Mouse (Mus musculus) cerebral cortex, adult 2 months (tissue): ENCODE measurements around the gene Rnase12.

ENCODE experiments used
- WGBS: fragments of 180-500 bp; shearing (Covaris S2); methylation state at CpG from one replicate; pipeline ENCODE4 v1.1.7; 2018; 5-methylcytosine and 5-hydroxymethylcytosine counted together

Gene Rnase12

DNA sequence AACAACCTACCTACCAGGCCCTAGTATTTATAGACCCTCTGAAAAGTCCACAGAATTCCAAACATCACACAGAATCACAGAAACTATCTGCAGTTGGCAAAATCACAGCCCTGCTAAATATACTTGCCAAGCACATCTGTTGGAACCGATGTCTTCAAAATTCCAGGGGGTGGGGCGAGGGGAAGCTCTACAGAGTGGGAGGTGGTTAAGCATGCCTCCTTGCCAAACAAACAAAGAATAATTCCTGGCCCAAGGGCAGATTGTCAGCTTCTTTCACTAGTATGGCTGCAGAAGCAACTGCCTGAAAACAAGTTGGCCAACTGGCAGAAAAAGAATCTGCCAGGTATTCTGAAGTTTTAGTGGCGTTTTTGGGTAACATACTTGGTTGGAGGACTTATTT, 40.2 kb downstream of the Rnase12 start:
- WGBS: 47% methylated on average over 3 of the region's 3 CpGs

DNA sequence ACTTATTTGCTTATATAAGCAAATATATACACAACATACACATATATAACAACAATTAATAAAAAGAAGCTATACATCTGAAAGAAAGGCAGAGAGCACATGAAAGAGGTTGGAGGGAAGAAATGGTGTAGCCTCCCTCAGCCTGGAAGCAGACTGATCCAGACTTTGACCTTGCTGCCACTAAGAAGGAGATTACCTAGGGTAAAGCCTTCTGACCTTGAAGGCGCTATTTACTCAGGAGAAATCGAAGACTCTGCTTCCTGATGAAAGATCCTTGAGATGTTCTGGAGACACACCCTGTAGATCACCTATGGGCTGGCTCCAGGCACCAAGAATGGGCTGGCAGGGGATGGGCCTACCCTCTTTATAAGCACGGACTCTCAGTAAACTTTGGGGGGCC, 42.7 kb downstream of the Rnase12 start:
- 93% methylated on average over 3 of the region's 3 CpGs for WGBS

DNA sequence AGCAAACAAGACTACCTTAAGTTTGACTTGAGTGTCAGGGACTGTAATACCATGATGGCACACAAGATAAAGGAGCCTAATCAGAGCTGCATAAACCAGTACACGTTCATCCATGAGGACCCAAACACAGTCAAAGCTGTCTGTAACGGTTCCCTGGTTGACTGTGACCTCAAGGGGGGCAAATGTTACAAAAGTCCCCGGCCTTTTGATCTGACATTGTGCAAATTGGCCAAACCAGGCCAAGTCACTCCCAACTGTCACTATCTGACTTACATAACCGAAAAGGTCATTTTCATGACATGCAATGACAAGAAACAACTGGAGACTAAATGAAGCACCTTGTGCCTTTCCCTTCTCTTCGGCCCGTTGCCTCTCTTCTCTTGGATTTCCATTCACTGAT, 47.9 kb downstream of the Rnase12 start:
- 95% methylated on average over 6 of the region's 6 CpGs for WGBS

DNA sequence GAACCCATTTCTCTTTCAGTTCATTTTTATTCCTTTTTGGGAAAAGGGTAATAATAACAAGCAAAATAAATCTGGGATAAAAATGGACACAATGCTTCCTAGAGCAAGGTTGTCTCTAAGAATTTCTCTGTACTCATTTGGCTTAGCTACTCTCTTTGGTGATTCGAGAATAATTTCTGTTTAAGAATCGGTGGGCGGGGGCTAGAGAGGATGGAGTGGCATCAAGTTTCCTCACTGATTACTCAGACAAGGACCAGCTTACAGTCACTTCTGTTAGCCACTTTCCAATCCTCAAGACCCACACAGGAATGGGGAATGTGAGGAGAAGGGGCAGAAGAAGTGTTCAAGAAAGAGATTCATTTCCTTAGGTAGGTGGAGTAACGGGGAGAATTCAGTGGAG, 48.7 kb downstream of the Rnase12 start:
- 59% methylated on average over 4 of the region's 4 CpGs for WGBS

DNA sequence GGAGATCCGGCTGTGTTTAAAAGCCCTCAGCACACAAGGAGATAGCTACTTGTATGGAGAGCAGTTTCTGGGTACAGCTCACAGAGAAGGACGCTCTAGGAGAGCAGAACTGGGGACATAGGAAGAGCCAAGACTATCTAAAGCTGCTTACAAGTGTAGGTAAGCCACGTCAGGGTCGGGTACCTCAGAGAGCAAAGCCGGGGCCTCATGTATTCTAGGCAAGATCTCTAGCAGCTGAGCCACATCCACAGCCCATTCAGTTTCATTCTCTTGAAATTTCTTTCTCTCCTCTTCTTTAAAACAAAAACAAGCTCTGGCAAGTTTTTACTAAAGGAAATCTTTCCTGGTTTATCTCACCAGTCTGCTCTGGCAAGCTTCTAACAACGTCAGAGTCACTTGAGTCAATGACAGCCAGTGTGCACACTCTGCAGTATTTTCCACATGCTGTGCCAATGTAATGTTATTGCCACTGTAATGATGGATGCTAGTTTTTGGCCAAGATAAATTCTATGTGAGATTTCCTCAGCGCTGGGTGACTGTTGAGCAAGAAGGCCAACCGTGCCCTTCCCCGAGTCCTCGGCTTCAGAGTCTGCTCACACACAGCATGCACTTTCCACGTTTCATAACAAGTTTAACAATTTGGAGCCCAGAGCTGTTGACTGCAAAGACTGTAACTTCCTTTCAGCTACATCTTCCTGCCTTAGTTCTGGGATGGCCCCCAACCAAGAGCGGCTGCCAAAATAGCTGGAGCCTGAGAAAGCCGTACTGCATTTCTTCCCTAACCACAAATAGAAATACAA, 49.3 kb downstream of the Rnase12 start:
- whole genome bisulfite sequencing: 27% methylated on average over 13 of the region's 13 CpGs

DNA sequence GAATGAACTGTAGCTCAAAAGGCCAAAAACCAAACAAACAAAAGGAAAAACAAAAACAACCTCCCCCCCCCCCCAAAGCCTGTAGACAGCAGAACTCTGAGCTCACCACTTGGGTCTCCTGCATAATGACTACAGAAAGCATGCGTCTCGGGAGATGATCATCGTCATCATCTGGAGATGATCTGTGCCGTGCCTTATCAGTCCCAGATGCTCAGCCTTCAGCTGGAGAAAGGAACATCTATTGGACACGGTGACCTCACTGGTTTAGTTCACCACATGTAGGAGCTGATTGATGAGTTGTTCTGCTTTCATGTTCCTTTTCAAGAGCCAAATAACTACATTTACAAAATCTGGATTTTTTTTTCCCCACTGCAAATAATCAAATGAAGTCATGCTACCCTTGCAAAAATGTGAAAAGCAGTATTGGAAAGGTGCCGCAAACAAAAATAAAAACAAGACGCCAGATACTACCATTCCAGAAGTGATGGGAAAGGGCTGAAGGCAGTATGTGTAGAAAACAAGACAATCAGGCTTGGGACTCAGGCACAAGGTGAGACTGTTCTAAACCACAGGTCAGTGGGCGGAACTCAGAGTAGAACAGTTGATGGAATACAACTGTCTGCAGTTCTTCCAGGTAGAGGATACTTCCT, 50.2 kb downstream of the Rnase12 start, which contains the start of gene Rnase10:
Gene Rnase10 (plus strand): TSS at position 600 of the 650 bp plus-strand sequence.
- 87% methylated on average over 8 of the region's 8 CpGs for WGBS
